Mouse (Mus musculus): ENCODE data around the gene Smyd3. TPM values are rescaled to one million over a fixed set of nuclear protein-coding genes. Genes with fewer than 3 reads are reported as not detected.

Smyd3 gene
- polyA plus RNA-seq, 1 experiment from 2014 or later: 11.3 TPM

GRCm38 (mm10) chr1:179064601-179065293 lies 453.1 kb downstream of the Smyd3 start:
- no peak for ATAC-seq
- Histone ChIP-seq H3K9me3 (ENCODE audit: control insufficient read depth) (no peaks in the 10 kb centered on the region), H3K4me3 (ENCODE audit: low read depth, low read length) (no peak overlapping the region), H3K36me3 (ENCODE audit: control insufficient read depth, insufficient read depth) (no peaks in the 10 kb centered on the region), H3K4me1 (replicated peaks; ENCODE audit: control insufficient read depth, insufficient read depth, low read length) (no peaks in the 10 kb centered on the region), H3K27me3 (replicated peaks; ENCODE audit: control insufficient read depth, insufficient read depth, low read length) (no peaks in the 10 kb centered on the region), H3K9ac (ENCODE audit: low read depth, low read length) (no peak overlapping the region), H3K27ac (ENCODE audit: low read depth, low read length) (no peak overlapping the region), H3K4me2 (replicated peaks; ENCODE audit: low read depth) (no peak overlapping the region)
- 69% methylated on average over 14 of the region's 14 CpGs for WGBS
- TF ChIP-seq CTCF (IDR thresholded peaks at IDR 0.05; ENCODE audit: low read depth): no peak

DNA sequence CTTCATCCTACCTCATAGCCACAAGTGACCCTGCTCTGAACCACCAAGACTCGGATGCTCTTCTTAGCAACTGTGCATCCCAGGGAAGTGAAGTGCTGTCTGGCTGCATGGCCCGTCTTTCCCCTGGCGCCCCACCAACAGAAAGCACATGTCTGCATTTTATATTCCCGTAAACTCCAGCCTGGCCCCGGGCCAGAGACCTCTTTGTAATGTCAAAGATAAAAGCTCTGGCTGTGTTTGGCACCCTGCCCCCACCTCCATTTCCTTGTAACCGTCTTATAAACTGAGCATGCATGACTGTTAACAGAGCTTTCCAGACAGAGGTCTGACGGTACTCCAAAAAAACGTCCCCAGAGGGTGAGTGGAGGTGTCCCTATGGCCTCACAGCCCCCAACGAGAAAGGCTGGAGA lies 456.1 kb downstream of the Smyd3 start:
- 0 out of 2 replicates have a peak, but pooled peaks have one; percentile 25 for ATAC-seq
- Histone ChIP-seq H3K36me3 (ENCODE audit: control insufficient read depth, insufficient read depth) (no peaks in the 10 kb centered on the region), H3K27ac (ENCODE audit: low read depth, low read length) (no peak overlapping the region), H3K9ac (ENCODE audit: low read depth, low read length) (no peak overlapping the region), H3K4me3 (ENCODE audit: low read depth, low read length) (no peak overlapping the region), H3K9me3 (ENCODE audit: control insufficient read depth) (no peaks in the 10 kb centered on the region), H3K27me3 (replicated peaks; ENCODE audit: control insufficient read depth, insufficient read depth, low read length) (no peaks in the 10 kb centered on the region), H3K4me1 (replicated peaks; ENCODE audit: control insufficient read depth, insufficient read depth, low read length) (no peaks in the 10 kb centered on the region), H3K4me2 (replicated peaks; ENCODE audit: low read depth) (no peak overlapping the region)
- WGBS: 30% methylated on average over 9 of the region's 9 CpGs
- no peak for TF ChIP-seq CTCF (IDR thresholded peaks at IDR 0.05; ENCODE audit: low read depth)

GRCm38 (mm10) chr1:179061053-179061452 lies 456.8 kb downstream of the Smyd3 start:
- H3K9ac ChIP-seq (ENCODE audit: low read depth, low read length): no peak overlapping the region
- no peak overlapping the region for H3K4me2 ChIP-seq (replicated peaks; ENCODE audit: low read depth)
- no peak overlapping the region for H3K4me3 ChIP-seq (ENCODE audit: low read depth, low read length)
- no peak overlapping the region for H3K27ac ChIP-seq (ENCODE audit: low read depth, low read length)
- 60% methylated on average over 4 of the region's 4 CpGs for WGBS
- H3K27me3 ChIP-seq (replicated peaks; ENCODE audit: control insufficient read depth, insufficient read depth, low read length): no peaks in the 10 kb centered on the region
- no peaks in the 10 kb centered on the region for H3K4me1 ChIP-seq (replicated peaks; ENCODE audit: control insufficient read depth, insufficient read depth, low read length)
- H3K36me3 ChIP-seq (ENCODE audit: control insufficient read depth, insufficient read depth): no peaks in the 10 kb centered on the region
- ATAC-seq: no peak
- no peaks in the 10 kb centered on the region for H3K9me3 ChIP-seq (ENCODE audit: control insufficient read depth)
- TF ChIP-seq CTCF (IDR thresholded peaks at IDR 0.05; ENCODE audit: low read depth): no peak

- WGBS: 45% methylated on average over 18 of the region's 18 CpGs
- H3K4me2 ChIP-seq (replicated peaks; ENCODE audit: low read depth): no peak overlapping the region
- H3K27me3 ChIP-seq (replicated peaks; ENCODE audit: control insufficient read depth, insufficient read depth, low read length): no peaks in the 10 kb centered on the region
- no peaks in the 10 kb centered on the region for H3K4me1 ChIP-seq (replicated peaks; ENCODE audit: control insufficient read depth, insufficient read depth, low read length)
- no peaks in the 10 kb centered on the region for H3K36me3 ChIP-seq (ENCODE audit: control insufficient read depth, insufficient read depth)
- ATAC-seq: no peak
- no peak overlapping the region for H3K27ac ChIP-seq (ENCODE audit: low read depth, low read length)
- no peaks in the 10 kb centered on the region for H3K9me3 ChIP-seq (ENCODE audit: control insufficient read depth)
- H3K4me3 ChIP-seq (ENCODE audit: low read depth, low read length): no peak overlapping the region
- H3K9ac ChIP-seq (ENCODE audit: low read depth, low read length): no peak overlapping the region
- TF ChIP-seq CTCF (IDR thresholded peaks at IDR 0.05; ENCODE audit: low read depth): no peak
Observed at GRCm38 (mm10) chr1:179060113-179060955, 457.5 kb downstream of the Smyd3 start.

GRCm38 (mm10) chr1:179059286-179060112 lies 458.3 kb downstream of the Smyd3 start:
- no peak for ATAC-seq
- Histone ChIP-seq H3K4me3 (ENCODE audit: low read depth, low read length) (no peak overlapping the region), H3K27me3 (replicated peaks; ENCODE audit: control insufficient read depth, insufficient read depth, low read length) (no peaks in the 10 kb centered on the region), H3K9ac (ENCODE audit: low read depth, low read length) (no peak overlapping the region), H3K27ac (ENCODE audit: low read depth, low read length) (no peak overlapping the region), H3K4me2 (replicated peaks; ENCODE audit: low read depth) (no peak overlapping the region), H3K9me3 (ENCODE audit: control insufficient read depth) (no peaks in the 10 kb centered on the region), H3K4me1 (replicated peaks; ENCODE audit: control insufficient read depth, insufficient read depth, low read length) (no peaks in the 10 kb centered on the region), H3K36me3 (ENCODE audit: control insufficient read depth, insufficient read depth) (no peaks in the 10 kb centered on the region)
- no peak for TF ChIP-seq CTCF (IDR thresholded peaks at IDR 0.05; ENCODE audit: low read depth)
- WGBS: 57% methylated on average over 15 of the region's 15 CpGs

DNA sequence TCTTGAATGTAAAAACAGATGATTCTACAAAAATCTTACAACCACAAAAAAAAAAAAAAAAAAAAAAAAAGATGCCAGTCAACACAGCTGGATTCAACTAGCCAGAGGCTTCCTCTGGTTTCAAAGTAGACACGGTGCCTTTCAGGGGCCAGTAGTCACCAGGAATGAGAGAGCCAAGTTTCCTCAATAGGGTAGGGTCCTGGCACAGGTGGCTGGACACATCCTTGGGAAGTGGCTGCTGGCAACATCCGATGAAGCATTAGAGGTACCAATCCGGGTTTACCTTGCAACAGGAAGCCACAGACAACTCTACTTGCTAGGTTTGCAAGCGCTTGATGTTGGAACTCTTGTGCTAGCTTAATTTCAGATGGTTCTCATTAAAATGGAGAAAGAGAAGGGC lies 459.2 kb downstream of the Smyd3 start:
- ATAC-seq: no peak
- 83% methylated on average over 4 of the region's 4 CpGs for WGBS
- Histone ChIP-seq H3K27ac (ENCODE audit: low read depth, low read length) (no peak overlapping the region), H3K4me2 (replicated peaks; ENCODE audit: low read depth) (no peak overlapping the region), H3K9me3 (ENCODE audit: control insufficient read depth) (no peaks in the 10 kb centered on the region), H3K36me3 (ENCODE audit: control insufficient read depth, insufficient read depth) (no peaks in the 10 kb centered on the region), H3K4me3 (ENCODE audit: low read depth, low read length) (no peak overlapping the region), H3K4me1 (replicated peaks; ENCODE audit: control insufficient read depth, insufficient read depth, low read length) (no peaks in the 10 kb centered on the region), H3K9ac (ENCODE audit: low read depth, low read length) (no peak overlapping the region), H3K27me3 (replicated peaks; ENCODE audit: control insufficient read depth, insufficient read depth, low read length) (no peaks in the 10 kb centered on the region)
- no peak for TF ChIP-seq CTCF (IDR thresholded peaks at IDR 0.05; ENCODE audit: low read depth)

Data from intestine, postnatal 0 days (tissue).